ENCODE assay signal across 8 mouse cellular contexts in the genomic region with DNA sequence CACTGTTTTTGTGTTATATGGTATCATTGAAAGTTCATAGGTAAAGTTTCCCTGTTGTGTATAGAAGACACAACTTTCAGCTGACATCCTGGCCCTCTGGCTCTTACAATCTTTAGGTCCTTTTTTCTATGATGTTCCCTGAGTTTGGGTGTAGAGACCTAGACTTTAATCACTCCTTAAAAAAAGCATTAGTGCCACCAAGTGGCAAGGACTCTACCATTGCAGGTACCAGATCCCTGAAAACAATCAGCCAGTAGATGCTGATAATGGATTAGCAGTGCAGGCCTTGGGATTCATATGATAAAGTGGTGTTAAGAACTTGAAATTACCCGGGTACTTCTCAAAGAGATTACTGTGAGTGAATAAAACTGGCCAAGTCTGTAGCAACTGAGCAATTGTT.
A peak's percentile ranks its signal among the peaks of the same experiment; 100 is the strongest.
DNase-seq lines count a peak whose midpoint lies in the region; ATAC-seq and TF ChIP-seq lines count a peak whose summit lies in the region.
"Had no signal": no experiment of that assay in that cellular context is flagged by ENCODE, and none has a peak within 500 bp of the region (broad histone marks: within the 10 kb centered on the region; RNA-seq: fewer than 3 reads in every experiment).

No protein-coding gene starts in this region.

- no peak for ATAC-seq in kidney, embryonic 14.5 days (ENCODE audit: low FRiP score, low TSS enrichment)

- DNase-seq in kidney, adult 2 months = peak; percentile 13
- DNase-seq in right cerebral cortex, adult 18-20 months = peak; percentile 9
- DNase-seq in right cerebral cortex, postnatal 36 days (ENCODE audit: low spot score in 2 of 2) = no peak
- peak; percentile 44 for DNase-seq in brain, embryonic 14.5 days (ENCODE audit: low read depth)
- peak; percentile 7 for DNase-seq in retina, postnatal 1 day
- DNase-seq in testis, postnatal 10 days (ENCODE audit: low spot score) = no peak

- no peak overlapping the region for H3K4me2 ChIP-seq in kidney, embryonic 14.5 days (replicated peaks; ENCODE audit: low read depth, low read length)

- H3K27ac ChIP-seq in kidney, adult 2 months (ENCODE audit: insufficient read depth, low read depth, low read length) = no peak overlapping the region
- H3K27ac ChIP-seq in kidney, embryonic 14.5 days (ENCODE audit: low read depth, low read length) = no peak overlapping the region

- 26% methylated on average over 1 of the region's 1 CpGs for WGBS in kidney, adult 2 months
- 50% methylated on average over 1 of the region's 1 CpGs for WGBS in kidney, embryonic 14.5 days

- no peaks in the 10 kb centered on the region for H3K36me3 ChIP-seq in kidney, adult 2 months (ENCODE audit: control insufficient read depth, insufficient read depth, low read length)
- H3K36me3 ChIP-seq in kidney, embryonic 14.5 days (ENCODE audit: control insufficient read depth, insufficient read depth, low read length) = no peaks in the 10 kb centered on the region

- no peaks in the 10 kb centered on the region for H3K4me1 ChIP-seq in kidney, adult 2 months (ENCODE audit: control insufficient read depth, insufficient read depth, low read length)
- no peaks in the 10 kb centered on the region for H3K4me1 ChIP-seq in kidney, embryonic 14.5 days (ENCODE audit: control insufficient read depth, insufficient read depth, low read length)

- no peak for TF ChIP-seq CTCF in kidney, adult 2 months (conservative IDR thresholded peaks at IDR 0.05; ENCODE audit: insufficient read depth, insufficient read length, low read depth, low read length)
- TF ChIP-seq CTCF in brain, embryonic 14.5 days (IDR thresholded peaks at IDR 0.05; ENCODE audit: borderline replicate concordance, extremely low read depth, insufficient read depth, insufficient read length) = peak; percentile 34; the same call in 1 of the 2 replicates

- H3K4me3 ChIP-seq in kidney, adult 2 months (ENCODE audit: insufficient read depth, low read depth, low read length) = no peak overlapping the region
- H3K4me3 ChIP-seq in kidney, embryonic 14.5 days (ENCODE audit: low read length) = no peak overlapping the region
- H3K4me3 ChIP-seq: erythroblast, embryonic 14.5 days had no signal

- TF ChIP-seq POLR2A in kidney, adult 2 months (IDR thresholded peaks at IDR 0.05; ENCODE audit: low read depth, low read length) = no peak
- TF ChIP-seq POLR2A in brain, embryonic 14.5 days (IDR thresholded peaks at IDR 0.05; ENCODE audit: borderline replicate concordance, extremely low read depth, insufficient read depth, insufficient read length, poor library complexity, severe bottlenecking) = no peak

- no peaks in the 10 kb centered on the region for H3K9me3 ChIP-seq in kidney, embryonic 14.5 days (ENCODE audit: control insufficient read depth, low read length)

- H3K9ac ChIP-seq in kidney, embryonic 14.5 days (ENCODE audit: low read depth, low read length) = no peak overlapping the region

- H3K27me3 ChIP-seq in kidney, adult 2 months (replicated peaks; ENCODE audit: control insufficient read depth, insufficient read depth, low read length) = no peaks in the 10 kb centered on the region
- no peaks in the 10 kb centered on the region for H3K27me3 ChIP-seq in kidney, embryonic 14.5 days (ENCODE audit: control insufficient read depth, insufficient read depth, low read length)

Comparison
In these comparisons a context has a peak if more than half of its experiments do, and no peak if none do; other contexts are left out.
1. DNase-seq: peak in kidney, adult 2 months (single experiment), right cerebral cortex, adult 18-20 months (single experiment), brain, embryonic 14.5 days (single experiment) and retina, postnatal 1 day (single experiment); none in right cerebral cortex, postnatal 36 days (0 of 2) and testis, postnatal 10 days (single experiment).